Mouse (Mus musculus): ENCODE measurements at regions not wholly inside any gene's neighbourhood (a gene's known extent, or its start where the extent isn't known, plus 50 kb on each side); places are given as distances from the start of the nearest gene placed in this dataset.

DNA sequence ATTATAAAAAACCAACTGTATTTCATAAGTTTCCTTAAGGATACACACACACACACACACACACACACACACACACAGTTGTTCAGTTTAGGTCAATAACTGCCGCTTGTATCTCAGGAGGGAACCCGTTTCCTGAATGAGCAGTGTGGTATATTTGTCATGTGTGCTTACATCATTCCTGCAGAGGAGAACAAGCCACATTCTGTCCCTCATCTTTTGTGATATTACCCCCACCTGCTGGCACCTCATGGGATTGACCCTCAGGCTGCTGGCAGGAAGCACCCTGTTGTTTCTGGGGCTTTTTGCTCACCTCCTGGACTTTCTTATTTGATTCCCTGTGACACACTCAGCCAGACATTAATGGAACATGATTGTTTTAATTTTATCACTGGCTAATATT is 66.4 kb upstream of the Htr1a start:
- in situ Hi-C loops (cut with MseI, MboI) = loop anchor here in 1 of 2 experiments (10.0 kb wide), 1 partner anchor 112 kb away; no protein-coding TSS in a partner anchor

DNA sequence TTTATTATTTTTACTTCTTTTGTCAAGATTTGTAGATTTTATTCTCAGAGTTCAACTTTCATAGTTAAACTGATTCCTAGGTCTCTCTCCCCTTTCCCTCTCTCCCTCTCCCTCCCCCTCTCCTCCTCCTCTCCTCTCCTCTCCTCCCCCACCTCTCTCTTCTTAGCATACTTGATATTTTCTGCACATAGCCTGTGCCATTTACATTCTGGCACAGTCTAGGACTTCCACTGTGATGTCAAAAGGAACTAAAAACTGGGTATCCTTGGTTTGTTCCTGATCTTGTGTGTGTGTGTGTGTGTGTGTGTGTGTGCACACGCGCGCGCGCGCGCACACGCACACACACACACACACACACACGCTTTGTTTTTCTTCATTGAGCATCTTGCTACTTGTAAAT is 64.9 kb upstream of the Htr1a start:
- in situ Hi-C loops (cut with MseI, MboI) = loop anchor here in 1 of 2 experiments (10.0 kb wide), 1 partner anchor 114 kb away; no protein-coding TSS in a partner anchor

DNA sequence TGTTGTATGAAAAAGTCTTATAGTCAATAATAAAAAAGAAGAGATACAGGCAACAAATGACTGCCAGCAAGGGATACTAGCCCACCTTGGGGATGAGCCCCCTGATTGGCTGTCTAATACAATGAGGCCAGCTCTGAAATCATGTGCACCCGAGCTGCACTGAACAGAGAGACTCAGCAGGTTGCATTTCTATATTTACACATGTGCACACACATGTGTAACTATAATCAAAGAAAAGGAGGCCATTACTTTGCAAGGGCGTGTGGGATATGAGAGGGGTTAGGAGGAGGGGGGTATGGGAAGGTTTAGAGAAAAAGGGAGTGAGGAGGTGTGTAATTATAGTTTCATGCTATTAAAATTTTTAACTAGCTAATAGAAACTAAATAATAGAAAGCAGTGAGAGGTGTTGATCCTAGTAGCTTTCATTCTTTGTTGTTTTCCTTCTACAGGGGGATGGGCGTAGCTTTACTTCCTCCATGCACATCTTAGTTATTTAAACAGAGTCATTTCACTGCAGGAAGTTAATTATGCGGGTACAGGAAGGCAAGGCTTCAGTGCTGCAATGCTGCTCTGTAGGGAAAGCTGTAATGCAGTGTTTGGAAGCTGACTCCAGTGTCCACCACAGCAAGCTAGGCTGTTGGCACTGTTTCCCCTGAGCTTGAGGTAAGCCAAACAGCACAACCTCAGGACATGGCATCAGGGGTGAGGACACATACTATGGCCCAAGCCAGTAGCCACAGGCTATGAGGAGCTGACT is 56.2 kb upstream of the Htr1a start:
- in situ Hi-C loops (cut with MseI, MboI) = loop anchor here in 1 of 2 experiments (10.0 kb wide), 1 partner anchor 122 kb away; no protein-coding TSS in a partner anchor

Data from mouse trophoblast stem cell (cell line).